ENCODE assay signal across 15 mouse cellular contexts in the genomic region with DNA sequence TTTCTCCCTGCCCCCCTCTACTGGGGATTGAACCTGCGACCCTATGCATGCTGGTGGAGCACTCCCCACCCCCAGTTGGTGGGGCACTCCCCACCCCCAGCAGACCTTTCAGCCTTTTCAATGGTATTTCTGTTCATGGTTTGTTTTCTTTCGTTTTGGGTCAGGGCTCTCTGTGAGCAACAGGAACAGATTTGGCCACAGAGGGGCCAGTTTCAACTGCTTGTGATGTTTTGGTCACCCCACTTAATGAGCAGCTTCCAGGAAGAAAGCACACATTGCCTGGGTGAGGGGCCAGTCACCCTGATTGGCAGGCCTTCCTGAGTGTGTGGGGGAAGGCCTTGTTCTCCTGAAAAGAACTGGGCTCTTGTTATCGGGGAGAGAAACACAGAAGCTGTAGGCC.
DNase-seq lines count a peak whose midpoint lies in the region; ATAC-seq and TF ChIP-seq lines count a peak whose summit lies in the region.
"Had no signal": no experiment of that assay in that cellular context is flagged by ENCODE, and none has a peak within 500 bp of the region (broad histone marks: within the 10 kb centered on the region; RNA-seq: fewer than 3 reads in every experiment).

No protein-coding gene starts in this region.

- H3K27ac ChIP-seq in forebrain, embryonic 10.5 days = peak overlapping the region; percentile 74
- H3K27ac ChIP-seq in forebrain, embryonic 13.5 days = no peak overlapping the region
- no peak overlapping the region; the same call in 1 of the 2 replicates for H3K27ac ChIP-seq in kidney, postnatal 0 days
- 0 out of 2 replicates have a peak overlapping the region, but pooled peaks have one; percentile 16 for H3K27ac ChIP-seq in embryonic facial prominence, embryonic 13.5 days
- H3K27ac ChIP-seq: heart, embryonic 15.5 days had no signal

- H3K27me3 ChIP-seq in forebrain, embryonic 10.5 days (ENCODE audit: poor library complexity, severe bottlenecking) = peaks cover 4% of the 10 kb centered on the region; the same call in 1 of the 2 replicates
- peaks cover 10% of the 10 kb centered on the region for H3K27me3 ChIP-seq in forebrain, embryonic 13.5 days
- no peaks in the 10 kb centered on the region for H3K27me3 ChIP-seq in kidney, postnatal 0 days (ENCODE audit: insufficient read depth, low read length)
- H3K27me3 ChIP-seq in embryonic facial prominence, embryonic 13.5 days = no peaks in the 10 kb centered on the region
- H3K27me3 ChIP-seq: heart, embryonic 15.5 days had no signal

- 10% methylated on average over 3 of the region's 3 CpGs for WGBS in forebrain, embryonic 10.5 days
- WGBS in forebrain, embryonic 13.5 days = 5% methylated on average over 3 of the region's 3 CpGs
- WGBS in kidney, postnatal 0 days = 15% methylated on average over 3 of the region's 3 CpGs
- 14% methylated on average over 3 of the region's 3 CpGs for WGBS in embryonic facial prominence, embryonic 13.5 days

- no peak for ATAC-seq in forebrain, embryonic 13.5 days
- ATAC-seq in kidney, postnatal 0 days (replicated peaks; ENCODE audit: low FRiP score, low read depth) = no peak
- ATAC-seq in embryonic facial prominence, embryonic 13.5 days (ENCODE audit: insufficient number of reproducible peaks, insufficient read depth, low FRiP score, low TSS enrichment, low read depth) = no peak
- ATAC-seq: liver, postnatal 0 days had no signal

- no peak for TF ChIP-seq CTCF in kidney, postnatal 0 days (IDR thresholded peaks at IDR 0.05; ENCODE audit: low read depth)

- DNase-seq in forebrain, embryonic 10.5 days (ENCODE audit: extremely low spot score, low spot score) = peak; percentile 48
- DNase-seq in kidney, postnatal 0 days (ENCODE audit: low spot score) = peak; percentile 40
- no peak for DNase-seq in kidney, adult 8-10 months
- peak; percentile 47 to 72 for DNase-seq in natural killer cell, adult 2 months (ENCODE audit: low spot score in 2 of 2)
- no peak for DNase-seq in testis, postnatal 14 days (ENCODE audit: low spot score)
- DNase-seq in lung, postnatal 10 days = no peak
- DNase-seq: adrenal gland, adult 8-10 months; cerebellum, postnatal 36 days; gastrocnemius, postnatal 14 days; left cerebral cortex, postnatal 4 days; liver, postnatal 0 days; spleen, adult 18-20 months had no signal

- H3K9ac ChIP-seq in forebrain, embryonic 13.5 days = no peak overlapping the region
- H3K9ac ChIP-seq in kidney, postnatal 0 days (ENCODE audit: low read depth, low read length) = no peak overlapping the region
- no peak overlapping the region for H3K9ac ChIP-seq in embryonic facial prominence, embryonic 13.5 days
- H3K9ac ChIP-seq: heart, embryonic 15.5 days; liver, postnatal 0 days had no signal

- peaks cover 5% of the 10 kb centered on the region; the same call in 1 of the 2 replicates for H3K9me3 ChIP-seq in forebrain, embryonic 10.5 days
- H3K9me3 ChIP-seq in forebrain, embryonic 13.5 days (replicated peaks) = no peaks in the 10 kb centered on the region; the same call in 1 of the 2 replicates
- no peaks in the 10 kb centered on the region for H3K9me3 ChIP-seq in kidney, postnatal 0 days (replicated peaks; ENCODE audit: low read length)
- no peaks in the 10 kb centered on the region; the same call in 1 of the 2 replicates for H3K9me3 ChIP-seq in embryonic facial prominence, embryonic 13.5 days
- H3K9me3 ChIP-seq: heart, embryonic 15.5 days had no signal

- H3K4me2 ChIP-seq in forebrain, embryonic 13.5 days = no peak overlapping the region
- no peak overlapping the region for H3K4me2 ChIP-seq in kidney, postnatal 0 days (ENCODE audit: low read length)
- H3K4me2 ChIP-seq in embryonic facial prominence, embryonic 13.5 days = no peak overlapping the region
- H3K4me2 ChIP-seq: heart, embryonic 15.5 days had no signal

- H3K36me3 ChIP-seq in forebrain, embryonic 10.5 days (replicated peaks) = no peaks in the 10 kb centered on the region
- no peaks in the 10 kb centered on the region for H3K36me3 ChIP-seq in forebrain, embryonic 13.5 days (ENCODE audit: poor library complexity, severe bottlenecking)
- H3K36me3 ChIP-seq in kidney, postnatal 0 days (ENCODE audit: insufficient read depth, low read length) = no peaks in the 10 kb centered on the region
- H3K36me3 ChIP-seq in embryonic facial prominence, embryonic 13.5 days = no peaks in the 10 kb centered on the region
- H3K36me3 ChIP-seq: heart, embryonic 15.5 days had no signal

- peaks cover 34% of the 10 kb centered on the region for H3K4me1 ChIP-seq in forebrain, embryonic 10.5 days
- peaks cover 10% of the 10 kb centered on the region; the same call in 1 of the 2 replicates for H3K4me1 ChIP-seq in forebrain, embryonic 13.5 days
- no peaks in the 10 kb centered on the region for H3K4me1 ChIP-seq in kidney, postnatal 0 days (replicated peaks; ENCODE audit: insufficient read depth, low read length)
- H3K4me1 ChIP-seq in embryonic facial prominence, embryonic 13.5 days = peaks cover 5% of the 10 kb centered on the region

- no peak overlapping the region for H3K4me3 ChIP-seq in forebrain, embryonic 10.5 days
- H3K4me3 ChIP-seq in forebrain, embryonic 13.5 days = no peak overlapping the region
- no peak overlapping the region for H3K4me3 ChIP-seq in kidney, postnatal 0 days (replicated peaks; ENCODE audit: low read depth, low read length)
- no peak overlapping the region for H3K4me3 ChIP-seq in embryonic facial prominence, embryonic 13.5 days
- H3K4me3 ChIP-seq: heart, embryonic 15.5 days had no signal

Comparison
In these comparisons a context has a peak if more than half of its experiments do, and no peak if none do; other contexts are left out.
1. DNase-seq: peak in forebrain, embryonic 10.5 days (single experiment), kidney, postnatal 0 days (single experiment) and natural killer cell, adult 2 months (2 of 2); none in kidney, adult 8-10 months (0 of 2), testis, postnatal 14 days (single experiment) and lung, postnatal 10 days (single experiment).
2. H3K27ac ChIP-seq: peak in forebrain, embryonic 10.5 days (single experiment) and embryonic facial prominence, embryonic 13.5 days (single experiment); none in forebrain, embryonic 13.5 days (single experiment) and kidney, postnatal 0 days (single experiment).